Mouse (Mus musculus) G1E (cell line): ENCODE data around the gene Zfp84. TPM values are rescaled to one million over a fixed set of nuclear protein-coding genes. Genes with fewer than 3 reads are reported as not detected.

Experiments
- ATAC-seq: 2 replicates; pipeline ENCODE4 v1.8.0; 2016; ENCODE audit warnings: mild to moderate bottlenecking; ENCODE audit not compliant: insufficient number of reproducible peaks, poor library complexity, low FRiP score, severe bottlenecking; ENCODE audit errors: extremely low read depth
- DNase-seq: peaks from one replicate; pipeline ENCODE4 v3.0.0; 2012; ENCODE audit warnings: low spot score
- H3K27me3 ChIP-seq: 2 replicates; pipeline ENCODE4 v1.6.1; 2012; ENCODE audit warnings: mild to moderate bottlenecking, low read length, inconsistent platforms; ENCODE audit not compliant: insufficient read depth
- H3K36me3 ChIP-seq: replicated peaks from 2 replicates; pipeline ENCODE3; 2012; ENCODE audit warnings: mild to moderate bottlenecking, inconsistent platforms
- H3K4me1 ChIP-seq: 2 replicates; pipeline ENCODE4 v1.6.1; 2012; ENCODE audit warnings: low read depth, low read length, inconsistent platforms, mixed read lengths; ENCODE audit not compliant: insufficient read depth
- H3K4me3 ChIP-seq: 2 replicates; pipeline ENCODE4 v1.5.1; 2012; ENCODE audit warnings: low read depth, mild to moderate bottlenecking, inconsistent platforms, low read length, moderate library complexity, mixed read lengths
- H3K9me3 ChIP-seq: replicated peaks from 2 replicates; pipeline ENCODE4 v1.6.1; 2012; ENCODE audit warnings: inconsistent platforms
- CTCF ChIP-seq: IDR thresholded peaks from 2 replicates; pipeline ENCODE4 v1.5.1; 2012; ENCODE audit warnings: low read depth, low read length, inconsistent platforms, mixed read lengths
- GATA1 ChIP-seq: IDR thresholded peaks from 2 replicates; pipeline ENCODE4 v1.6.1; 2012; ENCODE audit warnings: borderline replicate concordance, low read length, inconsistent platforms, mixed read lengths
- GATA2 ChIP-seq: IDR thresholded peaks from 2 replicates; pipeline ENCODE4 v1.6.1; 2012; ENCODE audit warnings: low read depth, low read length, inconsistent platforms, borderline replicate concordance
- POLR2AphosphoS5 ChIP-seq: IDR thresholded peaks from 2 replicates; pipeline ENCODE4 v1.6.1; 2012; ENCODE audit warnings: low read depth, low read length, inconsistent platforms; ENCODE audit not compliant: insufficient replicate concordance
- TAL1 ChIP-seq: conservative IDR thresholded peaks from 2 replicates; pipeline ENCODE4 v1.6.1; 2012; ENCODE audit warnings: low read depth, low read length, inconsistent platforms, mixed read lengths
- polyA plus RNA-seq: library from polyadenylated mRNA; stranded (reverse); fragments of >175 nt; gene quantifications from 2 replicates; pipeline ENCODE4 v1.2.3, GENCODE M21; 2012
- total RNA-seq, 2 experiments: library from RNA; stranded (forward) in 1 of 2; stranded (reverse) in 1 of 2; fragments of 200-1000 nt in 1 of 2; fragments of >200 nt in 1 of 2; fragmentation: Nextera tagmentation in 1 of 2; gene quantifications; 2 replicates each; pipeline ENCODE4 v1.2.3; 2014 to 2017

Gene Zfp84
- total and polyA plus RNA-seq, 3 experiments = 2.5 to 24.8 (median 17.8) TPM

- Histone ChIP-seq H3K4me1 (peaks cover 22% of the 10 kb centered on the region), H3K36me3 (peaks cover 19% of the 10 kb centered on the region), H3K27me3 (no peaks in the 10 kb centered on the region), H3K9me3 (no peaks in the 10 kb centered on the region), H3K4me3 (peak within 1 kb of the TSS; percentile 87)
- DNase-seq (peak; percentile 74), ATAC-seq (peak; percentile 62)
- TF ChIP-seq CTCF (no peak), TAL1 (no peak), GATA1 (no peak), GATA2 (no peak), POLR2AphosphoS5 (no peak)
Observed at GRCm38 (mm10) chr7:29783871-29784551, 15.7 kb downstream of the Zfp84 start, which contains the start of gene Zfp30. Gene Zfp30 (plus strand): TSS chr7:29783998.

GRCm38 (mm10) chr7:29785023-29785422, 16.7 kb downstream of the Zfp84 start:
- Histone ChIP-seq H3K27me3 (no peaks in the 10 kb centered on the region), H3K4me1 (peaks cover 22% of the 10 kb centered on the region), H3K9me3 (no peaks in the 10 kb centered on the region), H3K4me3 (no peak overlapping the region), H3K36me3 (peaks cover 23% of the 10 kb centered on the region)
- TF ChIP-seq GATA1 = no peak
- no peak for TF ChIP-seq GATA2
- TF ChIP-seq POLR2AphosphoS5 = no peak
- no peak for TF ChIP-seq CTCF
- no peak for TF ChIP-seq TAL1
- no peak for ATAC-seq
- DNase-seq = no peak

DNA sequence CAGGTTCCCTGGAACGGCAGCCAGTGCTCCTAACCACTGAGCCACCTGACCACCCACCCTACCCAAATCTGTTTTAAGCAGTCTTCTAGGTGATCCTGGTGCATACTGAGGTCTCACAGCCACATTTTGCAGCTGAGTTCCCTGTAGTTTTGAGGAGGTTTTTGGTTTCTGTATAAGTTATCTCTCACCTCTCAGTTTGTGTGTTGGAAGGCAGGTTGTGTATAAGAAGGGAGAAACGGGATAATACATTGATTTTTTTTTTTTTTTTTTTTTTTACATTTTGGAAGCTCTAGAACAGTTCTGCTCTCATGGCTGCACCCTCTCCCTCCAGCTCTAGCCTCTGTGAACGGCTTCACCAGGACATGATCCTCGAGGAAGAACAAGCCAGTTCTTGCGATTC, 17.5 kb downstream of the Zfp84 start:
- Histone ChIP-seq H3K9me3 (no peaks in the 10 kb centered on the region), H3K27me3 (no peaks in the 10 kb centered on the region), H3K36me3 (peaks cover 27% of the 10 kb centered on the region), H3K4me3 (no peak overlapping the region), H3K4me1 (peaks cover 22% of the 10 kb centered on the region)
- DNase-seq (no peak), ATAC-seq (no peak)
- TF ChIP-seq POLR2AphosphoS5 = no peak
- no peak for TF ChIP-seq GATA1
- TF ChIP-seq CTCF = no peak
- no peak for TF ChIP-seq GATA2
- no peak for TF ChIP-seq TAL1

DNA sequence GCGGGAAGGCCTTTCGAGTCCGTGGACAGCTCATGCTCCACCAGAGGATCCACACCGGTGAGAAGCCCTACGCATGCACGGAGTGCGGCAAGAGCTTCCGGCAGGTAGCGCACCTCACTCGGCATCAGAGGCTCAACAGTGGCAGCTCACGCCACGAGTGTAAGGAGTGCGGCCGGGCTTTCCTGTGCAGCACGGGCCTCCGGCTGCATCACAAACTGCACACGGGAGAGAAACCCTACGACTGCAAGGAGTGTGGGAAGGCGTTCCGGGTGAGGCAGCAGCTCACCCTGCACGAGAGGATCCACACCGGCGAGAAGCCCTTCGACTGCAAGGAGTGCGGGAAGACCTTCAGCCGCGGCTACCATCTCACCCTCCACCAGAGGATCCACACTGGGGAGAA, 24.6 kb downstream of the Zfp84 start:
- DNase-seq = no peak
- Histone ChIP-seq H3K4me3 (no peak overlapping the region), H3K4me1 (no peaks in the 10 kb centered on the region), H3K9me3 (peaks cover 7% of the 10 kb centered on the region), H3K27me3 (peaks cover 4% of the 10 kb centered on the region; the same call in 1 of the 2 replicates), H3K36me3 (peaks cover 27% of the 10 kb centered on the region)
- TF ChIP-seq GATA1 (no peak), POLR2AphosphoS5 (no peak), TAL1 (no peak), CTCF (no peak)
- no peak for ATAC-seq

GRCm38 (mm10) chr7:29807046-29807445, 38.7 kb downstream of the Zfp84 start:
- H3K4me1 ChIP-seq = no peaks in the 10 kb centered on the region
- no peaks in the 10 kb centered on the region for H3K9me3 ChIP-seq
- ATAC-seq = no peak
- no peaks in the 10 kb centered on the region for H3K36me3 ChIP-seq
- TF ChIP-seq GATA1 (no peak), POLR2AphosphoS5 (no peak), CTCF (no peak), TAL1 (no peak), GATA2 (no peak)
- no peak for DNase-seq
- no peak overlapping the region for H3K4me3 ChIP-seq
- no peaks in the 10 kb centered on the region for H3K27me3 ChIP-seq

GRCm38 (mm10) chr7:29812244-29812643, 43.9 kb downstream of the Zfp84 start:
- TF ChIP-seq CTCF (no peak), TAL1 (no peak), GATA1 (no peak), GATA2 (no peak), POLR2AphosphoS5 (no peak)
- peaks cover 2% of the 10 kb centered on the region for H3K36me3 ChIP-seq
- ATAC-seq = no peak

GRCm38 (mm10) chr7:29814381-29814780, 46.0 kb downstream of the Zfp84 start:
- no peaks in the 10 kb centered on the region for H3K9me3 ChIP-seq
- peaks cover 32% of the 10 kb centered on the region for H3K4me1 ChIP-seq
- no peaks in the 10 kb centered on the region for H3K27me3 ChIP-seq
- H3K36me3 ChIP-seq = peaks cover 12% of the 10 kb centered on the region
- H3K4me3 ChIP-seq = no peak overlapping the region
- no peak for ATAC-seq
- DNase-seq = no peak
- TF ChIP-seq TAL1 (no peak), GATA1 (no peak), CTCF (no peak), GATA2 (no peak), POLR2AphosphoS5 (no peak)

More at GRCm38 (mm10) chr7:29812244-29812643, 43.9 kb downstream of the Zfp84 start:
- Histone ChIP-seq H3K4me1 (peaks cover 15% of the 10 kb centered on the region), H3K4me3 (no peak overlapping the region), H3K9me3 (no peaks in the 10 kb centered on the region), H3K27me3 (no peaks in the 10 kb centered on the region)
- DNase-seq = no peak
